Mouse (Mus musculus) liver, embryonic 14.5 days (tissue): ENCODE results near the gene Fbxo47.

Source experiments
- CTCF ChIP-seq: IDR thresholded peaks from 2 replicates; pipeline ENCODE4 v1.5.1; 2016; ENCODE audit warnings: antibody characterized with exemption, low read depth, control low read depth
- EP300 ChIP-seq: IDR thresholded peaks from 2 replicates; pipeline ENCODE4 v1.6.1; 2016; ENCODE audit warnings: antibody characterized with exemption, low read depth

DNA sequence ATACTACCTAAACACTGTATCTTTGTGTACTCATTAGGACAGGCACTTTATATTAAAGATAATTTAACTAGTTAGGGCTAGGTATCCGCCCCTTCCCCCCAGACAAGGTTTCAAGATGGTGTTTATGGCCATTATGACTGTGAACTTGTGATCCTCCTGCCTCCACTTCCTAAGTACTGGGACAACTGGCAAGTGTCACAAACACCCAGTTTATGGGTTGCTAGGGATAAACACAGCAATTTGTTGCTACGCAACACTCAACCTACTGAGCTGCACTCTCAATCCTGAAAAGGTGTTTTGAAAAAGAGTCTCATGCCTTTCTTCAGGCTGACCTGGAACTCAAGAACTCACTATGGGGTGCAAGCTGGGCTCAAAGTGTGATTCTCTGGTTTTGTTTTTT, 6.6 kb downstream of the Fbxo47 start:
- TF ChIP-seq CTCF (no peak), EP300 (no peak)
